Mouse (Mus musculus) MEL (cell line): ENCODE measurements around the gene Adgrv1. TPM values are rescaled to one million over a fixed set of nuclear protein-coding genes. Genes with fewer than 3 reads are reported as not detected.

Experiments used
- DNase-seq: peaks from one replicate; pipeline ENCODE4 v3.0.0; 2011; ENCODE audit warnings: low read depth, low spot score
- H3K27ac ChIP-seq: 2 replicates; pipeline ENCODE4 v1.5.1; 2012; ENCODE audit warnings: low read depth, mild to moderate bottlenecking, control low read depth, low read length, moderate library complexity; ENCODE audit not compliant: control insufficient read depth
- H3K27me3 ChIP-seq, 2 experiments: fragments of 150-350 bp in 1 of 2; sonication (generic) in 1 of 2; 2 replicates each; pipeline ENCODE4 v1.6.1; 2012; ENCODE audit warnings: low read length in 2 of 2, mild to moderate bottlenecking in 2 of 2, improper control_type of control experiment in 1 of 2, moderate library complexity in 1 of 2; ENCODE audit not compliant: insufficient read depth in 2 of 2, control insufficient read depth in 1 of 2
- H3K36me3 ChIP-seq, 2 experiments: 2 replicates each; pipeline ENCODE4 v1.6.1; 2012 to 2014; ENCODE audit warnings: low read length in 2 of 2, improper control_type of control experiment in 1 of 2, inconsistent platforms in 1 of 2, mild to moderate bottlenecking in 1 of 2; ENCODE audit not compliant: insufficient read depth in 2 of 2, control insufficient read depth in 1 of 2
- H3K4me1 ChIP-seq, 2 experiments: fragments of 150-350 bp in 1 of 2; sonication (generic) in 1 of 2; 2 replicates each; pipeline ENCODE4 v1.6.1; 2012; ENCODE audit warnings: low read length in 2 of 2, improper control_type of control experiment in 1 of 2, mild to moderate bottlenecking in 1 of 2; ENCODE audit not compliant: insufficient read depth in 2 of 2, control insufficient read depth in 1 of 2
- H3K4me3 ChIP-seq, 2 experiments: fragments of 150-350 bp in 1 of 2; sonication (generic) in 1 of 2; 2 replicates each; pipeline ENCODE4 v1.5.1; 2012; ENCODE audit warnings: low read depth in 2 of 2, low read length in 2 of 2, mild to moderate bottlenecking in 2 of 2, moderate library complexity in 2 of 2, control low read depth in 1 of 2, improper control_type of control experiment in 1 of 2; ENCODE audit not compliant: control insufficient read depth in 1 of 2, insufficient read depth in 1 of 2
- H3K79me2 ChIP-seq: 2 replicates; pipeline ENCODE4 v1.6.1; 2012; ENCODE audit warnings: mild to moderate bottlenecking, low read length, moderate library complexity; ENCODE audit not compliant: control insufficient read depth, poor library complexity, insufficient read depth
- H3K9ac ChIP-seq: 2 replicates; pipeline ENCODE4 v1.6.1; 2012; ENCODE audit warnings: low read depth, mild to moderate bottlenecking, control low read depth, low read length, moderate library complexity; ENCODE audit not compliant: control insufficient read depth, poor library complexity, severe bottlenecking
- H3K9me3 ChIP-seq: fragments of 150-350 bp; sonication (generic); replicated peaks from 2 replicates; pipeline ENCODE4 v1.6.1; 2012; ENCODE audit warnings: mild to moderate bottlenecking, low read length, improper control_type of control experiment, moderate library complexity; ENCODE audit not compliant: insufficient read depth
- CHD1 ChIP-seq: IDR thresholded peaks from 2 replicates; pipeline ENCODE4 v1.6.1; 2012; ENCODE audit warnings: low read depth, mild to moderate bottlenecking, inconsistent platforms, low read length, improper control_type of control experiment
- CHD2 ChIP-seq: IDR thresholded peaks from 2 replicates; pipeline ENCODE4 v1.6.1; 2011; ENCODE audit warnings: low read length, improper control_type of control experiment
- CTCF ChIP-seq, 3 experiments: IDR thresholded peaks in 2 of 3; conservative IDR thresholded peaks in 1 of 3; 2 replicates each; pipeline ENCODE4 v1.5.1; 2011 to 2012; ENCODE audit warnings: low read length in 3 of 3, low read depth in 2 of 3, mild to moderate bottlenecking in 2 of 3, improper control_type of control experiment in 1 of 3, inconsistent platforms in 1 of 3, mixed read lengths in 1 of 3, moderate library complexity in 1 of 3; ENCODE audit not compliant: control insufficient read depth in 1 of 3, insufficient read depth in 1 of 3, poor library complexity in 1 of 3, severe bottlenecking in 1 of 3
- ELF1 ChIP-seq: IDR thresholded peaks from 2 replicates; pipeline ENCODE4 v1.6.1; 2014; ENCODE audit warnings: low read depth, mild to moderate bottlenecking, inconsistent platforms, low read length, improper control_type of control experiment, moderate library complexity
- EP300 ChIP-seq, 2 experiments: IDR thresholded peaks; 2 replicates each; pipeline ENCODE4 v1.6.1; 2011; ENCODE audit warnings: improper control_type of control experiment in 2 of 2, low read length in 2 of 2, low read depth in 1 of 2, mild to moderate bottlenecking in 1 of 2
- GABPA ChIP-seq: IDR thresholded peaks from 2 replicates; pipeline ENCODE4 v1.6.1; 2012; ENCODE audit warnings: low read depth, mild to moderate bottlenecking, inconsistent platforms, low read length, improper control_type of control experiment, moderate library complexity
- HCFC1 ChIP-seq: IDR thresholded peaks from 2 replicates; pipeline ENCODE4 v1.6.1; 2012; ENCODE audit warnings: low read depth, mild to moderate bottlenecking, inconsistent platforms, low read length, improper control_type of control experiment, moderate library complexity
- MAFK ChIP-seq: IDR thresholded peaks from 2 replicates; pipeline ENCODE4 v1.6.1; 2011; ENCODE audit warnings: low read depth, mild to moderate bottlenecking, low read length, improper control_type of control experiment, borderline replicate concordance
- MAX ChIP-seq: IDR thresholded peaks from 2 replicates; pipeline ENCODE4 v1.6.1; 2011; ENCODE audit warnings: low read length, improper control_type of control experiment
- MYC ChIP-seq: IDR thresholded peaks from 2 replicates; pipeline ENCODE4 v1.6.1; 2011; ENCODE audit warnings: low read depth, mild to moderate bottlenecking, low read length, improper control_type of control experiment, moderate library complexity
- NRF1 ChIP-seq: IDR thresholded peaks from 2 replicates; pipeline ENCODE4 v1.6.1; 2014; ENCODE audit warnings: low read depth, mild to moderate bottlenecking, inconsistent platforms, low read length, improper control_type of control experiment, moderate library complexity; ENCODE audit not compliant: poor library complexity, insufficient read depth, severe bottlenecking
- POLR2A ChIP-seq, 2 experiments: IDR thresholded peaks; 2 replicates each; pipeline ENCODE4 v1.6.1; 2011 to 2012; ENCODE audit warnings: low read length in 2 of 2, mild to moderate bottlenecking in 2 of 2, control low read depth in 1 of 2, improper control_type of control experiment in 1 of 2, low read depth in 1 of 2, moderate library complexity in 1 of 2; ENCODE audit not compliant: control insufficient read depth in 1 of 2, insufficient read depth in 1 of 2, poor library complexity in 1 of 2
- POLR2AphosphoS5 ChIP-seq: IDR thresholded peaks from 2 replicates; pipeline ENCODE4 v1.6.1; 2012; ENCODE audit warnings: low read depth, borderline replicate concordance, mild to moderate bottlenecking, inconsistent platforms, low read length, moderate library complexity, mixed read lengths
- RCOR1 ChIP-seq: IDR thresholded peaks from 2 replicates; pipeline ENCODE4 v1.6.1; 2012; ENCODE audit warnings: low read depth, mild to moderate bottlenecking, inconsistent platforms, low read length, improper control_type of control experiment
- TAL1 ChIP-seq: IDR thresholded peaks from 2 replicates; pipeline ENCODE4 v1.6.1; 2012; ENCODE audit warnings: mild to moderate bottlenecking, inconsistent platforms, low read length, moderate library complexity, mixed read lengths
- TCF12 ChIP-seq: IDR thresholded peaks from 2 replicates; pipeline ENCODE4 v1.6.1; 2014; ENCODE audit warnings: low read depth, mild to moderate bottlenecking, inconsistent platforms, low read length, improper control_type of control experiment, moderate library complexity
- USF2 ChIP-seq, 2 experiments: IDR thresholded peaks; 2 replicates each; pipeline ENCODE4 v1.6.1; 2011 to 2012; ENCODE audit warnings: improper control_type of control experiment in 2 of 2, low read length in 2 of 2, borderline replicate concordance in 1 of 2, inconsistent platforms in 1 of 2, low read depth in 1 of 2, mild to moderate bottlenecking in 1 of 2; ENCODE audit not compliant: insufficient read depth in 1 of 2
- ZKSCAN1 ChIP-seq: IDR thresholded peaks from 2 replicates; pipeline ENCODE4 v1.6.1; 2012; ENCODE audit warnings: low read depth, mild to moderate bottlenecking, inconsistent platforms, low read length, improper control_type of control experiment, moderate library complexity
- ZNF384 ChIP-seq: IDR thresholded peaks from 2 replicates; pipeline ENCODE4 v1.6.1; 2012; ENCODE audit warnings: low read depth, mild to moderate bottlenecking, inconsistent platforms, low read length, improper control_type of control experiment
- polyA plus RNA-seq, 2 experiments: library from polyadenylated mRNA; stranded (reverse) in 1 of 2; unstranded in 1 of 2; fragments of >175 nt in 1 of 2; fragments of >200 nt in 1 of 2; gene quantifications; 2 replicates each; pipeline versions ENCODE4 v1.2.1 to v1.2.4; 2012; ENCODE audit warnings: low replicate concordance in 2 of 2, low read depth in 1 of 2; ENCODE audit not compliant: insufficient read length in 2 of 2, insufficient read depth in 1 of 2, missing spikeins in 1 of 2
- total RNA-seq: library from RNA; depleted of rRNA; stranded (reverse); fragments of 300-350 nt; gene quantifications from 2 replicates; pipeline ENCODE4 v1.2.3, GENCODE M21; 2012

Gene Adgrv1
- total and polyA plus RNA-seq, 3 experiments: 5.6 to 5.8 TPM; not detected in 1

DNA sequence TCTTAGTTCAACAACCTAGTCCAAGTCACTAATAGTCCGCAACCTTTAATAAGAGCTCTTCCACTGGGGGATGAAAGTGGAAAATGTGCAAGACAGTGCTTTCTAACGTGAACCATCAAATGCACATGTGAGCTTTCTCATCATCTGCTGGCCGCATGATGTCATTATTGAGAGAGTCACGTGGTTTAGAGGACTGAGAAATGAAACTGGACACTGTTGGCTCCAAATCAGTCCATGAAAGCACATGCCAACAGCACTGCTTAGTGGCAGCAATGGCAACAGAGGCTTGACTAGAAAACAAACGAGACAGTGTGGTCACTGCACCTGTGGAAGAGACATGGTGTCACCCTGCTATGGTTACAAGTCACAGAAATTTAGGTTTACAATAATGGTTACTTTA lies 395.0 kb downstream of the Adgrv1 start:
- Histone ChIP-seq H3K36me3 (no peaks in the 10 kb centered on the region), H3K4me1 (no peaks in the 10 kb centered on the region), H3K27me3 (no peaks in the 10 kb centered on the region), H3K9ac (no peak overlapping the region), H3K79me2 (no peaks in the 10 kb centered on the region), H3K27ac (no peak overlapping the region), H3K9me3 (no peaks in the 10 kb centered on the region), H3K4me3 (no peak overlapping the region)
- no peak for TF ChIP-seq NRF1
- no peak for TF ChIP-seq USF2 (IDR thresholded peaks at IDR 0.05; ENCODE audit: borderline replicate concordance in 1 of 2, insufficient read depth in 1 of 2, low read depth in 1 of 2, low read length in 2 of 2)
- no peak for TF ChIP-seq RCOR1
- TF ChIP-seq GABPA: no peak
- no peak for TF ChIP-seq POLR2A (IDR thresholded peaks at IDR 0.05; ENCODE audit: control insufficient read depth in 1 of 2, insufficient read depth in 1 of 2, low read depth in 1 of 2, low read length in 2 of 2, poor library complexity in 1 of 2)
- no peak for TF ChIP-seq ZKSCAN1
- no peak for TF ChIP-seq CTCF (IDR thresholded peaks at IDR 0.05 in 2 of 3, conservative IDR thresholded peaks at IDR 0.05 in 1 of 3; ENCODE audit: control insufficient read depth in 1 of 3, insufficient read depth in 1 of 3, low read depth in 2 of 3, low read length in 3 of 3, poor library complexity in 1 of 3, severe bottlenecking in 1 of 3)
- no peak for TF ChIP-seq TAL1
- TF ChIP-seq MAX: no peak
- TF ChIP-seq CHD1: no peak
- no peak for TF ChIP-seq TCF12
- TF ChIP-seq ZNF384: no peak
- no peak for TF ChIP-seq MAFK
- TF ChIP-seq MYC: no peak
- no peak for TF ChIP-seq POLR2AphosphoS5
- TF ChIP-seq EP300 (IDR thresholded peaks at IDR 0.05; ENCODE audit: low read depth in 1 of 2, low read length in 2 of 2): no peak
- DNase-seq: no peak

DNA sequence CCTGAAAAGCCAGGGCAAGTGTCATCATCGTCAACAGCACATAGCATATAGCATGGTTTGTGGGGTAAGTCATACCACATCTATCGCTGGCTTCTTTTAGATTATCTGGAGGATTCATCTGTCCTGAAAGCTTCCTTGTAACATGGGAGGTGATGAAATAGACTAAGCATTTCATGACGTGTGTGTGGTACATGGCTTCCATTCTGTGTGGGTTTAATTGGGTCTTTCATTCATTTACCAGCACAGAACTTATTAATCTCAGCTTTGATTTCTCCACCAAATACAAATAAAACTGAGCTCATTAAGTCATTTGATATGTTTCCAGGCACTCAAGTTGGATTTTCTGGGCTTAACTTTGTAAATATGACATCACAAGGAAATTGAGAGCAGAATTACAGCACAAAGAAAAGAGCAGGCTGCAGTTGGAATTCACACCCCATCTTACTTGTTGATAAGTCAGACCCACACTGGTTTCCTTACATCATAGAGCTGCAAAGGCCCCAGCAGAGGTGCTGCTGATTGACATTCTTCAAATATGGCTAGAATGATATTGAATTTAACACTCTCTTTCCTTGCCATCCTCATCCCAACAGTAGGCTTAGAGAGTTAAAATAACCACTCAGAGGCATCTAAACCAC lies 396.1 kb downstream of the Adgrv1 start:
- Histone ChIP-seq H3K9ac (no peak overlapping the region), H3K36me3 (no peaks in the 10 kb centered on the region), H3K27ac (no peak overlapping the region), H3K4me3 (no peak overlapping the region), H3K27me3 (no peaks in the 10 kb centered on the region), H3K9me3 (no peaks in the 10 kb centered on the region)
- no peak for DNase-seq
- TF ChIP-seq ELF1 (no peak), HCFC1 (no peak), MYC (no peak), GABPA (no peak), CHD2 (no peak)
- TF ChIP-seq, all 39 proteins: peak for 0
- Histone ChIP-seq H3K4me1 (no peaks in the 10 kb centered on the region), H3K79me2 (no peaks in the 10 kb centered on the region)
